Mouse (Mus musculus): ENCODE measurements around the gene Cd47. TPM values are rescaled to one million over a fixed set of nuclear protein-coding genes. Genes with fewer than 3 reads are reported as not detected.

Cd47 gene
- polyA plus RNA-seq, 1 experiment from 2014 or later: 93.0 TPM

DNA sequence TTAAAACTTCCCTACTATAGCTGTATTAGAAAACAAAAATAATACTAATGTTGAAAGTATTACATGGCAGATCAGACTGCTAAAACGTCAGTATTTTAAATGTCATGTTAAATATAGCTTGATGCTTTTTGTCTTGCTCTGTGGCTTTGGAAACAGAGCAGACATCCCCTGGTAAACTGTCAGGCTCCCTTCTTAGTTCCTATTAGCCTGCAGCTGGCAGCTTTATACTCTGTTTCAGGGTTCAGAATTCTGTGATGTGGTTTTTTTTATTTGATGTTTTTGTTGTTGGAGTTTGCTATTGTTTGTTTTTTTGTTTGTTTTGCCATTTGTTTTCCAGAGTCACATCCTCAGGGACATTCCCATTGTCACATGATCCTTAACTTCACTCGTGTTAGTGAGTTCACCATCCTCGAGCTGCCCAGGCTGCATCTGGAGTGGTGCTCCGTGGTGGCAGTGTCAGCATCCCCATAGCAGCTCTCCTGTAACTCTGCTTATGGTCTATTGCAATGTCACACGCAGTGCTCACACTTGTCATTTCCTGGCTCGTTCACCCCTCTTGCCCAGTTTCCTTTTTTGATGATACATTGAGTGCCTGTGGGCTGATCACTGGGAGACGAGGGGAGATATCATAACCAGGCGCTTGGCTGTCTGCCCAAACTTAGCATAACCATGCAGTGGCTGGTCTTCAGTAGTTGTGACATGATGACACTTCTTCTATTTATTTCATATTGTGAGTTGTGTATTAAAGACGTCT is 87.7 kb downstream of the Cd47 start:
- WGBS: 24% methylated on average over 9 of the region's 9 CpGs
- peaks cover 16% of the 10 kb centered on the region for H3K4me1 ChIP-seq (ENCODE audit: control insufficient read depth, insufficient read depth, low read length)
- peaks cover 13% of the 10 kb centered on the region for H3K36me3 ChIP-seq (ENCODE audit: control insufficient read depth, insufficient read depth)
- ATAC-seq (replicated peaks; ENCODE audit: extremely low read depth, insufficient read depth, low FRiP score): peak; percentile 81
- H3K27ac ChIP-seq (ENCODE audit: low read length): peak overlapping the region; percentile 19; the same call in 1 of the 2 replicates
- H3K4me3 ChIP-seq (ENCODE audit: low read length): no peak overlapping the region
- no peak overlapping the region for H3K4me2 ChIP-seq (ENCODE audit: low read depth, low read length)
- peaks cover 4% of the 10 kb centered on the region; the same call in 1 of the 2 replicates for H3K9me3 ChIP-seq (replicated peaks; ENCODE audit: control insufficient read depth, low read length)
- no peaks in the 10 kb centered on the region for H3K27me3 ChIP-seq (ENCODE audit: control insufficient read depth, insufficient read depth, low read length)
- no peak overlapping the region for H3K9ac ChIP-seq (ENCODE audit: low read length)

DNA sequence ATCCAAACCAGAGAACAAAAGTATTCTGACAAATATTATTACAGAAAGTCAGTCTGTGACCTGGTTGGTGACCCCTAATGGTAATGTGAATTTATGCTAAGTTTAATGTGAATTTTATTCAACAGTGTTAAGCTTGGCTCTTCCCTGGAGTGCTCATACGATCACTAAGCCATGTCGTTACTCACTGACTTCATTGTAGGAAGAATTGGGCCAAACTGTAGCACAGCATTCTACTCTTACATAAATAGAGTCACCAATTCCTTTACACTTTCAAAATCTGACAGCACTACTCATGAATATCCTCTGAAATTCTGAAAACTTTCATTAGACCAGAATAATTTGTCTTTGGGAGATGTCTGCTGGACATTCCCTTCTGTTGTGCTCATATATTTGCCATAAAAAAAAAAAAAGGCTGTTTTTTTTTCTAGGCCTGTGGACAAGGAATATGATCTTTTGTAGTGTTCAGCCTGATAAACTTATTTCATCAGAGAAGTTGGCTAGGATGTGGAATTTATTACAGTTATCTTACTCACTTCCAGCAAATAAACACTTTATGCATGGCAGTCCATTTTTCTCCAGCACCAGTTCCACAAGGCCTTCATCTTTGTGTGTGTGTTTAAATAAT is 88.8 kb downstream of the Cd47 start:
- no peak overlapping the region for H3K4me2 ChIP-seq (ENCODE audit: low read depth, low read length)
- no peak for ATAC-seq (replicated peaks; ENCODE audit: extremely low read depth, insufficient read depth, low FRiP score)
- peaks cover 15% of the 10 kb centered on the region for H3K36me3 ChIP-seq (ENCODE audit: control insufficient read depth, insufficient read depth)
- H3K9ac ChIP-seq (ENCODE audit: low read length): no peak overlapping the region
- peaks cover 17% of the 10 kb centered on the region for H3K4me1 ChIP-seq (ENCODE audit: control insufficient read depth, insufficient read depth, low read length)
- no peak overlapping the region for H3K27ac ChIP-seq (ENCODE audit: low read length)
- no peak overlapping the region for H3K4me3 ChIP-seq (ENCODE audit: low read length)
- 84% methylated on average over 2 of the region's 2 CpGs for whole genome bisulfite sequencing
- H3K9me3 ChIP-seq (replicated peaks; ENCODE audit: control insufficient read depth, low read length): peaks cover 4% of the 10 kb centered on the region; the same call in 1 of the 2 replicates
- no peaks in the 10 kb centered on the region for H3K27me3 ChIP-seq (ENCODE audit: control insufficient read depth, insufficient read depth, low read length)

DNA sequence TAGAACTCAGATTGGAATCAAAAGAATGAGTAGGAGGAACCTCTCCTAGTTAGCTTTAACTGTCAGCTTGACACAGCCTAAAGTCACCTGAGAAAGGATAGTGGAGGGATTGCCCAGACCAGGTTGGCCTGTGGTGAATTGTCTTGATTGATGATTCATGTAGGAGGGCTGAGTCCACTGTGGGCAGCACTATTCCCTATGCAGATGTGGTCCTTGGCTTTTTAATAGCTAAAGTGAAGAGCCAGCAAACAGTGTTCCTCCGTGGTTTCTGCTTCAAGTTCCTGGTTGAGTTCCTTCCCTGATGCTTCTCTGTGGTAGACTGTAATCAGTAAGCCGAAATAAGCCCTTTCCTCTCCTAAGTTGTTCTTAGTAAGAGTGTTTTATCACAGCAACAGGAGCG is 91.9 kb downstream of the Cd47 start:
- peaks cover 22% of the 10 kb centered on the region for H3K4me1 ChIP-seq (ENCODE audit: control insufficient read depth, insufficient read depth, low read length)
- H3K4me3 ChIP-seq (ENCODE audit: low read length): no peak overlapping the region
- peaks cover 14% of the 10 kb centered on the region for H3K36me3 ChIP-seq (ENCODE audit: control insufficient read depth, insufficient read depth)
- WGBS: 97% methylated on average over 3 of the region's 3 CpGs
- no peak overlapping the region for H3K27ac ChIP-seq (ENCODE audit: low read length)
- H3K9ac ChIP-seq (ENCODE audit: low read length): no peak overlapping the region
- H3K4me2 ChIP-seq (ENCODE audit: low read depth, low read length): no peak overlapping the region
- no peak for ATAC-seq (replicated peaks; ENCODE audit: extremely low read depth, insufficient read depth, low FRiP score)
- peaks cover 4% of the 10 kb centered on the region; the same call in 1 of the 2 replicates for H3K9me3 ChIP-seq (replicated peaks; ENCODE audit: control insufficient read depth, low read length)
- H3K27me3 ChIP-seq (ENCODE audit: control insufficient read depth, insufficient read depth, low read length): no peaks in the 10 kb centered on the region

DNA sequence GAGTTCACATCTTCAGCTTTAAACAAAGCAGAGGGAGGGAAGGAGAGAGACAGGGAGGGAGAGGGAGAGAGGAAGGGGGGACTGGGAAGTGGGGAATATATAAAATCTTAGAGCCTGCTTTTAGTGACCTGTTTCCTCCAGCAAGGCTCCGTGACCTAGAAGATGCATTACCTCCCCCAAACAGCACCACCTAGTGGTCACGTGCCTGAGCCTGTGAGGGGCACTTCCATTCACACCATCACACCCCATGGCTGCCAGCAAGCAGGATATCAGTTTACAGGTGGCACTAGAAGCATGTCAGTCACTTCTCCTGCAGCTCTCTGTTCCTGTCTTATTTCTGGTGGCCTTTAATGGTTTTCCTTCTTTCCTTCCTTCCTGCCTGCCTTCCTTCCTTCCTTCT is 92.6 kb downstream of the Cd47 start:
- WGBS: 70% methylated on average over 2 of the region's 2 CpGs
- no peak overlapping the region for H3K9ac ChIP-seq (ENCODE audit: low read length)

DNA sequence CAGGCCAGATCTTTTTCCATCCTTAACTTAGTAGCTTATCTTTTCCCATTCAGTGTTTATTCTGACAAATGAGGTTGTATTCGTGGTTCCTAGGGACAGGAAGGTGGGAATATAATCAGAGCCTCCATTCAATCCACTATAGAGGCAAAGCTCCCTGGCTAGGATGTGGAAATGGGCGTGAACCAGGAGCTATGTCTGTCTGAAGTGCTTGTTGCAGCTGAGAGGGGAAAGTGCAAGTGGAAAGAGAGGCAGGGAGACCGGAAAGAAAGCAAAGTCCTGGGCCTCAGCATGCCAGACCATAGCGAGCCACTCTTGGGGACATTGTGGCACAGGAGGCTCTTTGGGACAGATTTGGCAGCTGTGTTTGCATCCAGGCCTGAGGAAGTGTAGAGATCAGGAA is 94.3 kb downstream of the Cd47 start:
- 0 out of 2 replicates have a peak overlapping the region, but pooled peaks have one; percentile 14 for H3K27ac ChIP-seq (ENCODE audit: low read length)
- no peak overlapping the region for H3K4me2 ChIP-seq (ENCODE audit: low read depth, low read length)
- WGBS: 38% methylated on average over 4 of the region's 4 CpGs
- H3K27me3 ChIP-seq (ENCODE audit: control insufficient read depth, insufficient read depth, low read length): no peaks in the 10 kb centered on the region
- peaks cover 4% of the 10 kb centered on the region; the same call in 1 of the 2 replicates for H3K9me3 ChIP-seq (replicated peaks; ENCODE audit: control insufficient read depth, low read length)
- H3K36me3 ChIP-seq (ENCODE audit: control insufficient read depth, insufficient read depth): peaks cover 19% of the 10 kb centered on the region
- H3K9ac ChIP-seq (ENCODE audit: low read length): no peak overlapping the region
- H3K4me1 ChIP-seq (ENCODE audit: control insufficient read depth, insufficient read depth, low read length): peaks cover 15% of the 10 kb centered on the region
- ATAC-seq (replicated peaks; ENCODE audit: extremely low read depth, insufficient read depth, low FRiP score): peak; percentile 6; the same call in 1 of the 2 replicates
- no peak overlapping the region for H3K4me3 ChIP-seq (ENCODE audit: low read length)

More for the DNA sequence above, 92.6 kb downstream of the Cd47 start:
- Histone ChIP-seq H3K36me3 (ENCODE audit: control insufficient read depth, insufficient read depth) (peaks cover 14% of the 10 kb centered on the region), H3K4me3 (ENCODE audit: low read length) (no peak overlapping the region), H3K4me1 (ENCODE audit: control insufficient read depth, insufficient read depth, low read length) (peaks cover 16% of the 10 kb centered on the region), H3K27me3 (ENCODE audit: control insufficient read depth, insufficient read depth, low read length) (no peaks in the 10 kb centered on the region), H3K27ac (ENCODE audit: low read length) (no peak overlapping the region), H3K9me3 (replicated peaks; ENCODE audit: control insufficient read depth, low read length) (peaks cover 4% of the 10 kb centered on the region; the same call in 1 of the 2 replicates), H3K4me2 (ENCODE audit: low read depth, low read length) (no peak overlapping the region)
- ATAC-seq (replicated peaks; ENCODE audit: extremely low read depth, insufficient read depth, low FRiP score): no peak

DNA sequence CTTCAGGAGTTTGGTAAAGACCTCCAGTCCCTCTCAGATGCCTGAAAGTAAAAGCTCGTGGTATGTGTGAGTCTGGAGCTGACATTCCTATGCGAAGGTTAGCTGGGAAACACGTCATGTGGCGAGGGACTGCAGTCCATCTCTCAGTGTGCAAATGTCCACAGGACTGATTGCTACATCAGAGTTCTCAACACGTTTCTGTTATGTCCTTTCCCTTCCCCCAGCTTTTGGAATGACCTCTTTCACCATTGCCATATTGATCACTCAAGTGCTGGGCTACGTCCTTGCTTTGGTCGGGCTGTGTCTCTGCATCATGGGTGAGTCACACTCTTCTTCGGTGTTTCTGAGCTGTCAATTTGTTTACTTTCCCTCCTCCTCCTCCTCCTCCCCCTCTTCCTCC is 95.8 kb downstream of the Cd47 start:
- H3K36me3 ChIP-seq (ENCODE audit: control insufficient read depth, insufficient read depth): peaks cover 19% of the 10 kb centered on the region
- H3K27ac ChIP-seq (ENCODE audit: low read length): no peak overlapping the region
- H3K4me1 ChIP-seq (ENCODE audit: control insufficient read depth, insufficient read depth, low read length): peaks cover 15% of the 10 kb centered on the region
- no peak overlapping the region for H3K9ac ChIP-seq (ENCODE audit: low read length)
- no peak overlapping the region for H3K4me3 ChIP-seq (ENCODE audit: low read length)
- H3K27me3 ChIP-seq (ENCODE audit: control insufficient read depth, insufficient read depth, low read length): no peaks in the 10 kb centered on the region
- ATAC-seq (replicated peaks; ENCODE audit: extremely low read depth, insufficient read depth, low FRiP score): no peak
- 59% methylated on average over 8 of the region's 8 CpGs for WGBS
- peaks cover 4% of the 10 kb centered on the region; the same call in 1 of the 2 replicates for H3K9me3 ChIP-seq (replicated peaks; ENCODE audit: control insufficient read depth, low read length)
- no peak overlapping the region for H3K4me2 ChIP-seq (ENCODE audit: low read depth, low read length)

DNA sequence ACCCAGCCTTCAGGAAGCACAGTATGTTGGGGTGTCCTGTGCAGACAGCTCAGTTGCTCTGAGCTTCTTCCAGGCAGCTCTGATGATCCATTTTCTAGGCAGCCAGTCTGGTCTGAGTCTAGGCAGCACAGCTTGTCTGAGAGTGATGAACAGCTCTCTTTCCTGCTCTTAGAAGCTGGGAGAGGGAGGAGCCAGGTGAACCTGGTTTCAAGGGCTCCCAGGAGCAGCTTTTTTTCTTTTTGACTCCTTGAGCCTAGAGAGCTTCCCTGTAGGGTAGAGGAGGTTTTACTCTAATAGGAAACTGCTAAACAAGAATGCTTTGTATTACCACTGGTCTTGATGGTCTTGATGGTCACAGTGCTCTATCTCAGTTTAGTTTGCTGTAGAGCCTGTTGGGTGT is 101.1 kb downstream of the Cd47 start:
- no peak for ATAC-seq (replicated peaks; ENCODE audit: extremely low read depth, insufficient read depth, low FRiP score)
- Histone ChIP-seq H3K9ac (ENCODE audit: low read length) (no peak overlapping the region), H3K27me3 (ENCODE audit: control insufficient read depth, insufficient read depth, low read length) (no peaks in the 10 kb centered on the region), H3K4me3 (ENCODE audit: low read length) (no peak overlapping the region), H3K27ac (ENCODE audit: low read length) (no peak overlapping the region), H3K4me1 (ENCODE audit: control insufficient read depth, insufficient read depth, low read length) (peaks cover 27% of the 10 kb centered on the region), H3K9me3 (replicated peaks; ENCODE audit: control insufficient read depth, low read length) (no peaks in the 10 kb centered on the region), H3K36me3 (ENCODE audit: control insufficient read depth, insufficient read depth) (peaks cover 20% of the 10 kb centered on the region), H3K4me2 (ENCODE audit: low read depth, low read length) (no peak overlapping the region)

DNA sequence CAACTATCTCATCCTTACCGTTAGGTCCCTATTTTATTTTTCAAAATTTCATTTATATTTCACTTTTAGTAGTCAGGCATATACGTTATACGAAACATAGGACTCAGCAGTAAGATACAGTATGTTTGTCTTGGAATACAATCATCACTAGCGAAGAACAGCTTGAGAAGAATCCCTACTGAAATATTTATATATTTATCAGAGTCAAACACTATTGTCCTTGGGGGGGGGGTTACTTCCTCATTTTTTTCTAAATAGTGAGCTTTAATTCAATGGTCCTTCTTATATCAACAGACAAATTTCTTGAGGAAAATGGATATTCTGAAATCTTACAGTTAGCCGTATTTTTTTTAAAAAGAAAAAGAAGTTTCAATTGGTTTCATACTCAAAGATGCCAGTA is 101.8 kb downstream of the Cd47 start:
- peaks cover 31% of the 10 kb centered on the region for H3K4me1 ChIP-seq (ENCODE audit: control insufficient read depth, insufficient read depth, low read length)
- no peak overlapping the region for H3K4me2 ChIP-seq (ENCODE audit: low read depth, low read length)
- 91% methylated on average over 5 of the region's 5 CpGs for WGBS
- H3K9me3 ChIP-seq (replicated peaks; ENCODE audit: control insufficient read depth, low read length): no peaks in the 10 kb centered on the region
- no peak for ATAC-seq (replicated peaks; ENCODE audit: extremely low read depth, insufficient read depth, low FRiP score)
- H3K4me3 ChIP-seq (ENCODE audit: low read length): no peak overlapping the region
- no peak overlapping the region for H3K27ac ChIP-seq (ENCODE audit: low read length)
- H3K36me3 ChIP-seq (ENCODE audit: control insufficient read depth, insufficient read depth): peaks cover 16% of the 10 kb centered on the region
- no peaks in the 10 kb centered on the region for H3K27me3 ChIP-seq (ENCODE audit: control insufficient read depth, insufficient read depth, low read length)
- H3K9ac ChIP-seq (ENCODE audit: low read length): no peak overlapping the region

DNA sequence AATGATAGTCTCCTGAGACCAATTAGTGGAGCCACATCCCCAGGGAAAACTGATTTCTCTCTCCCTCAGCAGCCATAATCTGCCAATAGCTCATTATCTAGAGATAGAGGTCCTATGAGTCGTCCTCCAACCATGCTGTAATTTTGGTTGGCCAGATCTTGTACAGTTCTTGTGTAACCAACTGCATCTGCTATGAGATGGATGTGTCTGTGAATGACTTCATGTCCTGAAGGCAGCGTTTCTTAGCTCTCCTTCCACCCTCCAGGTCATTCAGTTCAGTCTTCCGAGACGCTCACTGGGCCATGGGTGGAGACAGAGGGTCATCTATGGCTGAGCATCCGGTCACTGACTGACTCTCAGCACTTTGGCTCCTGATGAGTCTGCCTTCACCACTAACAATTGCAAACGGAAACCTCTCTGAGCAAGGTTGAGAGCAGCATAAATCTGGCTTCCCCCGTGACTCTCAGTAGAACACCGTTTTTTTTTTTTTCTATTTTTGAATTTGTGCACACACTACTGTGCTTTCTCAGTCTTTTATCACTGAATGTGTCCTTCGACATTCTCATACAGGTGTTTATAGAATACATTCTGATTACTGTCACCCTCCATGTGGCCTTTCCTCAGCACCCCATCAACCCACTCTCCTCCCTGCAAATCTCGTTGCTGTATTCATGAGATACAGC is 104.1 kb downstream of the Cd47 start:
- H3K9me3 ChIP-seq (replicated peaks; ENCODE audit: control insufficient read depth, low read length): no peaks in the 10 kb centered on the region
- peaks cover 32% of the 10 kb centered on the region for H3K4me1 ChIP-seq (ENCODE audit: control insufficient read depth, insufficient read depth, low read length)
- WGBS: 56% methylated on average over 10 of the region's 10 CpGs
- H3K36me3 ChIP-seq (ENCODE audit: control insufficient read depth, insufficient read depth): peaks cover 11% of the 10 kb centered on the region
- no peak overlapping the region for H3K4me3 ChIP-seq (ENCODE audit: low read length)
- H3K27ac ChIP-seq (ENCODE audit: low read length): peak overlapping the region; percentile 81
- no peak for ATAC-seq (replicated peaks; ENCODE audit: extremely low read depth, insufficient read depth, low FRiP score)
- no peak overlapping the region for H3K9ac ChIP-seq (ENCODE audit: low read length)
- no peak overlapping the region for H3K4me2 ChIP-seq (ENCODE audit: low read depth, low read length)
- H3K27me3 ChIP-seq (ENCODE audit: control insufficient read depth, insufficient read depth, low read length): no peaks in the 10 kb centered on the region

All from heart, embryonic 16.5 days (tissue).